Mouse (Mus musculus): ENCODE data around the gene Mki67. TPM values are rescaled to one million over a fixed set of nuclear protein-coding genes. Genes with fewer than 3 reads are reported as not detected.
"Not testable (repeated sequence)": the region's sequence is repeated elsewhere in the genome, so short reads cannot be mapped to it uniquely, and the experiment has no call there.

Mki67 gene
- polyA plus RNA-seq, 2 experiments = 97.2 to 118 TPM

- Histone ChIP-seq H3K27ac (no peak overlapping the region), H3K9me3 (ENCODE audit: control insufficient read depth, low read length) (no peaks in the 10 kb centered on the region), H3K27me3 (ENCODE audit: control insufficient read depth, insufficient read depth, low read length) (no peaks in the 10 kb centered on the region), H3K4me2 (ENCODE audit: low read depth) (no peak overlapping the region), H3K4me1 (replicated peaks; ENCODE audit: control insufficient read depth in 2 of 2, insufficient read depth in 2 of 2, low read length in 1 of 2) (no peaks in the 10 kb centered on the region), H3K4me3 (ENCODE audit: insufficient read depth in 1 of 2, low read depth in 2 of 2, low read length in 2 of 2) (no peak overlapping the region), H3K9ac (replicated peaks) (no peak overlapping the region), H3K36me3 (replicated peaks; ENCODE audit: control insufficient read depth, insufficient read depth, low read depth) (peaks cover 99% of the 10 kb centered on the region)
- no peak for TF ChIP-seq EP300 (IDR thresholded peaks at IDR 0.05; ENCODE audit: low read depth)
- TF ChIP-seq CTCF (IDR thresholded peaks at IDR 0.05; ENCODE audit: low read depth) = no peak
- 95% methylated on average over 2 of the region's 2 CpGs for WGBS (ENCODE audit: insufficient replicate concordance)
- DNase-seq (ENCODE audit: low read depth in 3 of 3, low spot score in 3 of 3) (no peak), ATAC-seq (ENCODE audit: insufficient read depth) (no peak)
Measured at GRCm38 (mm10) chr7:135698362-135698761, 17.8 kb downstream of the Mki67 start.

- not testable (repeated sequence) for H3K9me3 ChIP-seq (ENCODE audit: control insufficient read depth, low read length); DNase-seq (ENCODE audit: low read depth in 3 of 3, low spot score in 3 of 3); H3K4me1 ChIP-seq (replicated peaks; ENCODE audit: control insufficient read depth in 2 of 2, insufficient read depth in 2 of 2, low read length in 1 of 2); H3K27ac ChIP-seq; H3K4me3 ChIP-seq (ENCODE audit: insufficient read depth in 1 of 2, low read depth in 2 of 2, low read length in 2 of 2); H3K27me3 ChIP-seq (ENCODE audit: control insufficient read depth, insufficient read depth, low read length); ATAC-seq (ENCODE audit: insufficient read depth); H3K9ac ChIP-seq (replicated peaks); H3K4me2 ChIP-seq (ENCODE audit: low read depth)
- peaks cover 99% of the 10 kb centered on the region for H3K36me3 ChIP-seq (replicated peaks; ENCODE audit: control insufficient read depth, insufficient read depth, low read depth)
- 96% methylated on average over 5 of the region's 5 CpGs for WGBS (ENCODE audit: insufficient replicate concordance)
Measured at GRCm38 (mm10) chr7:135697021-135697740, 19.0 kb downstream of the Mki67 start.

- WGBS (ENCODE audit: insufficient replicate concordance) = 94% methylated on average over 4 of the region's 4 CpGs
Measured at GRCm38 (mm10) chr7:135696127-135696526, 20.0 kb downstream of the Mki67 start.

GRCm38 (mm10) chr7:135694796-135695195 lies 21.4 kb downstream of the Mki67 start:
- TF ChIP-seq CTCF (IDR thresholded peaks at IDR 0.05; ENCODE audit: low read depth) (no peak), EP300 (IDR thresholded peaks at IDR 0.05; ENCODE audit: low read depth) (no peak)
- Histone ChIP-seq H3K4me2 (ENCODE audit: low read depth) (no peak overlapping the region), H3K27ac (no peak overlapping the region), H3K4me3 (ENCODE audit: insufficient read depth in 1 of 2, low read depth in 2 of 2, low read length in 2 of 2) (no peak overlapping the region), H3K36me3 (replicated peaks; ENCODE audit: control insufficient read depth, insufficient read depth, low read depth) (peaks cover 99% of the 10 kb centered on the region), H3K9ac (replicated peaks) (no peak overlapping the region), H3K27me3 (ENCODE audit: control insufficient read depth, insufficient read depth, low read length) (no peaks in the 10 kb centered on the region), H3K4me1 (replicated peaks; ENCODE audit: control insufficient read depth in 2 of 2, insufficient read depth in 2 of 2, low read length in 1 of 2) (no peaks in the 10 kb centered on the region), H3K9me3 (ENCODE audit: control insufficient read depth, low read length) (no peaks in the 10 kb centered on the region)
- 88% methylated on average over 5 of the region's 5 CpGs for WGBS (ENCODE audit: insufficient replicate concordance)
- DNase-seq (ENCODE audit: low read depth in 3 of 3, low spot score in 3 of 3) (no peak), ATAC-seq (ENCODE audit: insufficient read depth) (no peak)

More at GRCm38 (mm10) chr7:135696127-135696526, 20.0 kb downstream of the Mki67 start:
- H3K36me3 ChIP-seq (replicated peaks; ENCODE audit: control insufficient read depth, insufficient read depth, low read depth) = peaks cover 99% of the 10 kb centered on the region
- H3K4me1 ChIP-seq (replicated peaks; ENCODE audit: control insufficient read depth in 2 of 2, insufficient read depth in 2 of 2, low read length in 1 of 2) = no peaks in the 10 kb centered on the region
- no peaks in the 10 kb centered on the region for H3K27me3 ChIP-seq (ENCODE audit: control insufficient read depth, insufficient read depth, low read length)
- H3K4me2 ChIP-seq (ENCODE audit: low read depth) = no peak overlapping the region
- no peak overlapping the region for H3K27ac ChIP-seq
- DNase-seq (ENCODE audit: low read depth in 3 of 3, low spot score in 3 of 3) (no peak), ATAC-seq (ENCODE audit: insufficient read depth) (no peak)
- TF ChIP-seq EP300 (IDR thresholded peaks at IDR 0.05; ENCODE audit: low read depth) (no peak), CTCF (IDR thresholded peaks at IDR 0.05; ENCODE audit: low read depth) (no peak)
- no peaks in the 10 kb centered on the region for H3K9me3 ChIP-seq (ENCODE audit: control insufficient read depth, low read length)
- H3K9ac ChIP-seq (replicated peaks) = no peak overlapping the region
- H3K4me3 ChIP-seq (ENCODE audit: insufficient read depth in 1 of 2, low read depth in 2 of 2, low read length in 2 of 2) = no peak overlapping the region

GRCm38 (mm10) chr7:135694130-135694529 lies 22.0 kb downstream of the Mki67 start:
- Histone ChIP-seq H3K4me3 (ENCODE audit: insufficient read depth in 1 of 2, low read depth in 2 of 2, low read length in 2 of 2) (no peak overlapping the region), H3K27me3 (ENCODE audit: control insufficient read depth, insufficient read depth, low read length) (no peaks in the 10 kb centered on the region), H3K36me3 (replicated peaks; ENCODE audit: control insufficient read depth, insufficient read depth, low read depth) (peaks cover 99% of the 10 kb centered on the region), H3K9me3 (ENCODE audit: control insufficient read depth, low read length) (no peaks in the 10 kb centered on the region), H3K9ac (replicated peaks) (no peak overlapping the region), H3K27ac (no peak overlapping the region), H3K4me1 (replicated peaks; ENCODE audit: control insufficient read depth in 2 of 2, insufficient read depth in 2 of 2, low read length in 1 of 2) (no peaks in the 10 kb centered on the region), H3K4me2 (ENCODE audit: low read depth) (no peak overlapping the region)
- DNase-seq (ENCODE audit: low read depth in 3 of 3, low spot score in 3 of 3) = no peak
- TF ChIP-seq CTCF (IDR thresholded peaks at IDR 0.05; ENCODE audit: low read depth) = no peak
- TF ChIP-seq EP300 (IDR thresholded peaks at IDR 0.05; ENCODE audit: low read depth) = no peak
- ATAC-seq (ENCODE audit: insufficient read depth) = no peak
- WGBS (ENCODE audit: insufficient replicate concordance) = 92% methylated on average over 4 of the region's 4 CpGs

All from liver, embryonic 14.5 days (tissue).